Mouse (Mus musculus) liver, postnatal 0 days (tissue): Measurements from ENCODE around the gene Cdiptos.

Experiments used
- CTCF ChIP-seq: sonication (generic); IDR thresholded peaks from 2 replicates; pipeline ENCODE4 v1.5.1; 2016; ENCODE audit warnings: antibody characterized with exemption, low read depth
- EP300 ChIP-seq: IDR thresholded peaks from 2 replicates; pipeline ENCODE4 v1.6.1; 2016; ENCODE audit warnings: antibody characterized with exemption, low read depth, mild to moderate bottlenecking

DNA sequence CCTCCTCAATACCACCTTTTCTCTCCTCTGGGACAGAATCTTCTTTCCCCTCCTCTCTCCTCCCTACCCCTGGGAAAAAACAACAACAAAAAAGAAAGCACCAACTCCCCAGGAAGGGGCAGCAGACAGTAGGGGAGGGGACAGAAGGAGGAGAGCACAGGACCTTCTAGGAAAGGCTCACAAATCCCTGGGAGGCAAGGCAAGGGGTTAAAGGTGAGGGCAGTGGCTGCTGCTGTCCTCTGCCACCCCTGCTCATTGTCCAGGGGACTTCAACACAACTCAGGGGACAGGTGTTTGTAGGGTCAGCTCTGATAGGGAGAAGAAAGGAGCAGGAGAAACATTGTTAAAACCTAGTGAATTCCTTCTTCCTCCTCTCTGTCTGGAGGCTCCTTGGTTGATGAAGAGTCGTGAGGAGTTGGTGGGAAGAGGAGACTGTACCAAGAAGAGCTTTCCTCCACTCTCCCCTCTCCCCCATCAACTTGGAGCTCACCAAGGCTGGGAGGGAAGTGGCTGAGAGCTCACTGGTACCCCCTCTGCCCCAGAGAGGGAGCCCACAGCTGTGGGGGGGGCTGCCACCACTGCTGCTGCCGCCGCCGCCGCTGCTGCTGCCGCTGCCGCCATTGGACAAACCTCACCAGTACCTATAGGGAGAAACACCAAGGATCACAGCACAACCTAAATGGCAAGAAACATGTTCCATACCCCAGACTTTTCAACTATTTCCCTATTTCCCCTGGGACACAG, 46.8 kb upstream of the Cdiptos start:
- TF ChIP-seq CTCF, result no peak
- no peak for TF ChIP-seq EP300
